In genomic region chr8:70317872-70318271, GRCm38 (mm10) we compare ENCODE assay signal across 14 mouse cellular contexts. TPM values are rescaled to one million over a fixed set of nuclear protein-coding genes. Genes with fewer than 3 reads are reported as not detected.
DNase-seq lines count a peak whose midpoint lies in the region; ATAC-seq and TF ChIP-seq lines count a peak whose summit lies in the region.
"Had no signal": no experiment of that assay in that cellular context is flagged by ENCODE, and none has a peak within 500 bp of the region (broad histone marks: within the 10 kb centered on the region; RNA-seq: fewer than 3 reads in every experiment).

No protein-coding gene starts in this region.

- H3K4me1 ChIP-seq in forebrain, postnatal 0 days (ENCODE audit: insufficient read depth), result peaks cover 16% of the 10 kb centered on the region
- H3K4me1 ChIP-seq in limb, embryonic 12.5 days (replicated peaks), result peaks cover 32% of the 10 kb centered on the region

- intact Hi-C loops in gastrocnemius, postnatal 36 days (cut with DNase I), result no loop called here
- intact Hi-C loops in heart, postnatal 25 days (cut with DNase I), result no loop called here

- H3K9ac ChIP-seq in forebrain, postnatal 0 days, result peak overlapping the region; percentile 96
- H3K9ac ChIP-seq in limb, embryonic 12.5 days (replicated peaks), result no peak overlapping the region
- H3K9ac ChIP-seq: lung, embryonic 14.5 days had no signal

- no peak for TF ChIP-seq POLR2A in myocyte (IDR thresholded peaks at IDR 0.05; ENCODE audit: insufficient read length, low read depth)

- H3K4me2 ChIP-seq in forebrain, postnatal 0 days (ENCODE audit: low read depth), result peak overlapping the region; percentile 74
- H3K4me2 ChIP-seq in limb, embryonic 12.5 days, result peak overlapping the region; percentile 80
- H3K4me2 ChIP-seq in myocyte (ENCODE audit: low read depth), result peak overlapping the region; percentile 61

- no peaks in the 10 kb centered on the region for H3K27me3 ChIP-seq in forebrain, postnatal 0 days (ENCODE audit: insufficient read depth, low read length)
- no peaks in the 10 kb centered on the region for H3K27me3 ChIP-seq in limb, embryonic 12.5 days
- no peaks in the 10 kb centered on the region for H3K27me3 ChIP-seq in myocyte (ENCODE audit: control insufficient read depth, insufficient read depth, insufficient read length)

- peak; percentile 73 for DNase-seq in gastrocnemius, adult 18-20 months (ENCODE audit: low spot score)
- no peak for DNase-seq in gastrocnemius, postnatal 36 days
- no peak for DNase-seq in forebrain, postnatal 0 days
- no peak for DNase-seq in kidney, postnatal 14 days
- DNase-seq in urinary bladder, postnatal 36 days (ENCODE audit: low spot score in 2 of 2), result no peak
- no peak for DNase-seq in heart, postnatal 25 days (ENCODE audit: low spot score)
- DNase-seq: heart, adult 11 months; thymus, adult 18-20 months had no signal

- 81% methylated on average over 5 of the region's 5 CpGs for WGBS in forebrain, postnatal 0 days
- WGBS in limb, embryonic 12.5 days, result 82% methylated on average over 5 of the region's 5 CpGs

- peaks cover 48% of the 10 kb centered on the region for H3K36me3 ChIP-seq in forebrain, postnatal 0 days (ENCODE audit: insufficient read depth)
- peaks cover 14% of the 10 kb centered on the region for H3K36me3 ChIP-seq in limb, embryonic 12.5 days
- H3K36me3 ChIP-seq in myocyte (ENCODE audit: control insufficient read depth, insufficient read depth), result no peaks in the 10 kb centered on the region

- ATAC-seq in forebrain, postnatal 0 days, result no peak
- no peak for ATAC-seq in limb, embryonic 12.5 days (ENCODE audit: insufficient number of reproducible peaks, insufficient read depth, low FRiP score, low TSS enrichment, low read depth)

- H3K4me3 ChIP-seq in forebrain, postnatal 0 days (ENCODE audit: low read depth, low read length), result no peak overlapping the region
- no peak overlapping the region for H3K4me3 ChIP-seq in limb, embryonic 12.5 days (replicated peaks)
- H3K4me3 ChIP-seq in myocyte, result no peak overlapping the region
- H3K4me3 ChIP-seq: megakaryocyte, embryonic 14.5 days had no signal

- H3K79me2 ChIP-seq in myocyte (ENCODE audit: control insufficient read depth, insufficient read depth), result no peaks in the 10 kb centered on the region

- no peak overlapping the region for H3ac ChIP-seq in myocyte (ENCODE audit: control insufficient read depth, insufficient read length)

- no peaks in the 10 kb centered on the region for H3K9me3 ChIP-seq in forebrain, postnatal 0 days (ENCODE audit: low read length)
- no peaks in the 10 kb centered on the region for H3K9me3 ChIP-seq in limb, embryonic 12.5 days
- H3K9me3 ChIP-seq: megakaryocyte, embryonic 14.5 days had no signal

- TF ChIP-seq CTCF in forebrain, postnatal 0 days (IDR thresholded peaks at IDR 0.05; ENCODE audit: low read depth), result no peak

- H3K27ac ChIP-seq in forebrain, postnatal 0 days (ENCODE audit: low read depth, low read length), result peak overlapping the region; percentile 97; the same call in 1 of the 2 replicates
- peak overlapping the region; percentile 41; the same call in 1 of the 2 replicates for H3K27ac ChIP-seq in limb, embryonic 12.5 days

TF ChIP-seq in myocyte, 11 proteins besides CTCF, POLR2A, EP300 and RAD21:
- TF ChIP-seq TCF12 (IDR thresholded peaks at IDR 0.05; ENCODE audit: insufficient read depth, poor library complexity, severe bottlenecking) (peak; percentile 41), SRF (IDR thresholded peaks at IDR 0.05; ENCODE audit: control insufficient read depth, insufficient read length, low read depth) (no peak), MYOD1 (IDR thresholded peaks at IDR 0.05; ENCODE audit: control insufficient read depth in 1 of 3, insufficient read length in 2 of 3, low read depth in 2 of 3) (peak; percentile 32 to 84 (median 47)), MYOG (IDR thresholded peaks at IDR 0.05; ENCODE audit: control insufficient read depth in 1 of 3, insufficient read depth in 1 of 3, insufficient read length in 2 of 3, low read depth in 2 of 3) (peak in 2 of 3 experiments; percentile 90 to 92)

RNA-seq across cellular contexts. Expression of gene Cers1, which starts 2.3 kb away (rescaled TPM):
- 10 to 100 TPM; 13.4 to 15.9 TPM for total RNA-seq in gastrocnemius, adult 18-20 months (2021)
- total RNA-seq in gastrocnemius, postnatal 36 days (2021), result 10 to 100 TPM; 14.1 to 19.1 TPM
- 52.5 and 58.4 TPM in 2 replicates for total RNA-seq in forebrain, postnatal 0 days (2014; rRNA removed)
- polyA plus RNA-seq in forebrain, postnatal 0 days (2015; fragmentation: Nextera tagmentation; extraction: Ambion mirVana), result 37.8 and 45.3 TPM in 2 replicates
- 7.9 and 8.8 TPM in 2 replicates for polyA plus RNA-seq in limb, embryonic 12.5 days (2016; fragmentation: Nextera tagmentation; extraction: Ambion mirVana)
- polyA plus RNA-seq in myocyte (2012; fragmentation: generic; extraction: Trizol), result 4.4 TPM
- total RNA-seq in heart, postnatal 25 days (2021), result under 1 TPM; 0.31 to 0.39 TPM
- total RNA-seq: hematopoietic stem cell, adult 5-6 weeks had no signal

RNA-seq across cellular contexts. Expression of gene Gdf1, which starts 11.7 kb away (rescaled TPM):
- total RNA-seq in gastrocnemius, adult 18-20 months (2021), result 1 to 10 TPM; 1.9 to 2.1 TPM
- total RNA-seq in gastrocnemius, postnatal 36 days (2021), result 1 to 10 TPM in 1 of 2 experiments, under 1 TPM in 1; 0.52 to 3.9 TPM
- 8.1 and 9.3 TPM in 2 replicates for total RNA-seq in forebrain, postnatal 0 days (2014; rRNA removed)
- 6.2 and 8.0 TPM in 2 replicates for polyA plus RNA-seq in forebrain, postnatal 0 days (2015; fragmentation: Nextera tagmentation; extraction: Ambion mirVana)
- polyA plus RNA-seq in limb, embryonic 12.5 days (2016; fragmentation: Nextera tagmentation; extraction: Ambion mirVana), result 3.7 and 4.2 TPM in 2 replicates
- polyA plus RNA-seq in myocyte (2012; fragmentation: generic; extraction: Trizol), result 2.6 TPM
- under 1 TPM in 1 of 2 experiments, not detected in 1; 0.21 TPM for total RNA-seq in heart, postnatal 25 days (2021)
- total RNA-seq: adrenal gland, postnatal 25 days; hematopoietic stem cell, adult 5-6 weeks had no signal

RNA-seq across cellular contexts. Expression of gene Cope, which starts 15.6 kb away (rescaled TPM):
- total RNA-seq in gastrocnemius, adult 18-20 months (2021), result 100 to 1,000 TPM; 133 to 135 TPM
- total RNA-seq in gastrocnemius, postnatal 36 days (2021), result 100 to 1,000 TPM; 115 TPM
- total RNA-seq in forebrain, postnatal 0 days (2014; rRNA removed), result 86.6 and 110 TPM in 2 replicates
- 259 and 296 TPM in 2 replicates for polyA plus RNA-seq in forebrain, postnatal 0 days (2015; fragmentation: Nextera tagmentation; extraction: Ambion mirVana)
- 269 and 288 TPM in 2 replicates for polyA plus RNA-seq in limb, embryonic 12.5 days (2016; fragmentation: Nextera tagmentation; extraction: Ambion mirVana)
- polyA plus RNA-seq in myocyte (2012; fragmentation: generic; extraction: Trizol), result 236 TPM
- total RNA-seq in heart, postnatal 25 days (2021), result 100 to 1,000 TPM; 145 to 159 TPM

RNA-seq across cellular contexts. Expression of gene Ddx49, which starts 15.6 kb away (rescaled TPM):
- total RNA-seq in gastrocnemius, adult 18-20 months (2021), result 10 to 100 TPM; 27.4 to 28.6 TPM
- total RNA-seq in gastrocnemius, postnatal 36 days (2021), result 10 to 100 TPM; 28.8 to 33.0 TPM
- 46.6 and 49.3 TPM in 2 replicates for total RNA-seq in forebrain, postnatal 0 days (2014; rRNA removed)
- 49.3 and 54.9 TPM in 2 replicates for polyA plus RNA-seq in forebrain, postnatal 0 days (2015; fragmentation: Nextera tagmentation; extraction: Ambion mirVana)
- 52.0 and 54.9 TPM in 2 replicates for polyA plus RNA-seq in limb, embryonic 12.5 days (2016; fragmentation: Nextera tagmentation; extraction: Ambion mirVana)
- polyA plus RNA-seq in myocyte (2012; fragmentation: generic; extraction: Trizol), result 106 TPM
- 10 to 100 TPM; 24.7 to 33.8 TPM for total RNA-seq in heart, postnatal 25 days (2021)

RNA-seq across cellular contexts. Expression of gene Upf1, which starts 35.2 kb away (rescaled TPM):
- total RNA-seq in gastrocnemius, adult 18-20 months (2021), result 10 to 100 TPM; 29.8 to 31.1 TPM
- total RNA-seq in gastrocnemius, postnatal 36 days (2021), result 10 to 100 TPM; 27.0 to 27.6 TPM
- 28.1 and 38.7 TPM in 2 replicates for total RNA-seq in forebrain, postnatal 0 days (2014; rRNA removed)
- 7.1 and 9.0 TPM in 2 replicates for polyA plus RNA-seq in forebrain, postnatal 0 days (2015; fragmentation: Nextera tagmentation; extraction: Ambion mirVana)
- 32.5 and 34.3 TPM in 2 replicates for polyA plus RNA-seq in limb, embryonic 12.5 days (2016; fragmentation: Nextera tagmentation; extraction: Ambion mirVana)
- polyA plus RNA-seq in myocyte (2012; fragmentation: generic; extraction: Trizol), result 35.8 TPM
- 10 to 100 TPM; 43.2 to 46.3 TPM for total RNA-seq in heart, postnatal 25 days (2021)

Comparison
In these comparisons a context has a peak if more than half of its experiments do, and no peak if none do; other contexts are left out.
1. RNA of gene Cers1, which starts 2.3 kb away (total RNA-seq): 52.5 to 58.4 TPM in forebrain, postnatal 0 days, 14.1 to 19.1 TPM in gastrocnemius, postnatal 36 days and 13.4 to 15.9 TPM in gastrocnemius, adult 18-20 months; 0.31 to 0.39 TPM in heart, postnatal 25 days; every median in the first group is over 10 times any median in the second.
2. Peak in every context shown above with its lines, with median percentiles within 50 percentile points of each other: H3K4me2 ChIP-seq.